Mouse (Mus musculus): ENCODE measurements at regions not wholly inside any gene's neighbourhood (a gene's known extent, or its start where the extent isn't known, plus 50 kb on each side); places are given as distances from the start of the nearest gene placed in this dataset.

- H3K9me3 ChIP-seq (replicated peaks; ENCODE audit: insufficient read depth, low read length), result no peaks in the 10 kb centered on the region
- DNase-seq (ENCODE audit: low read depth, low spot score), result no peak
- no peaks in the 10 kb centered on the region for H3K79me2 ChIP-seq (ENCODE audit: control insufficient read depth, insufficient read depth, low read length, poor library complexity)
- no peak for TF ChIP-seq CHD2 (IDR thresholded peaks at IDR 0.05; ENCODE audit: low read length)
- no peak for TF ChIP-seq TAL1 (IDR thresholded peaks at IDR 0.05; ENCODE audit: low read length)
- no peak for TF ChIP-seq TBP (IDR thresholded peaks at IDR 0.05; ENCODE audit: low read depth, low read length)
- no peak for TF ChIP-seq RCOR1 (IDR thresholded peaks at IDR 0.05; ENCODE audit: low read depth, low read length)
- no peak for TF ChIP-seq NRF1 (IDR thresholded peaks at IDR 0.05; ENCODE audit: insufficient read depth, low read depth, low read length, poor library complexity, severe bottlenecking)
- no peak for TF ChIP-seq POLR2AphosphoS2 (IDR thresholded peaks at IDR 0.05; ENCODE audit: low read length)
- no peak for TF ChIP-seq MAZ (IDR thresholded peaks at IDR 0.05; ENCODE audit: low read depth, low read length)
- no peaks in the 10 kb centered on the region for H3K36me3 ChIP-seq (ENCODE audit: control insufficient read depth in 1 of 2, insufficient read depth in 2 of 2, low read length in 2 of 2)
- H3K9ac ChIP-seq (ENCODE audit: control insufficient read depth, low read depth, low read length, poor library complexity, severe bottlenecking), result no peak overlapping the region
- H3K4me1 ChIP-seq (ENCODE audit: control insufficient read depth in 1 of 2, insufficient read depth in 2 of 2, low read length in 2 of 2), result no peaks in the 10 kb centered on the region
- no peaks in the 10 kb centered on the region for H3K27me3 ChIP-seq (ENCODE audit: control insufficient read depth in 1 of 2, insufficient read depth in 2 of 2, low read length in 2 of 2)
- H3K27ac ChIP-seq (ENCODE audit: control insufficient read depth, low read depth, low read length), result no peak overlapping the region
- no peak overlapping the region for H3K4me3 ChIP-seq (ENCODE audit: control insufficient read depth in 1 of 2, insufficient read depth in 1 of 2, low read depth in 2 of 2, low read length in 2 of 2)
These were observed 564.4 kb downstream of the Prkd1 start for GRCm38 (mm10) chr12:50084517-50084916.

DNA sequence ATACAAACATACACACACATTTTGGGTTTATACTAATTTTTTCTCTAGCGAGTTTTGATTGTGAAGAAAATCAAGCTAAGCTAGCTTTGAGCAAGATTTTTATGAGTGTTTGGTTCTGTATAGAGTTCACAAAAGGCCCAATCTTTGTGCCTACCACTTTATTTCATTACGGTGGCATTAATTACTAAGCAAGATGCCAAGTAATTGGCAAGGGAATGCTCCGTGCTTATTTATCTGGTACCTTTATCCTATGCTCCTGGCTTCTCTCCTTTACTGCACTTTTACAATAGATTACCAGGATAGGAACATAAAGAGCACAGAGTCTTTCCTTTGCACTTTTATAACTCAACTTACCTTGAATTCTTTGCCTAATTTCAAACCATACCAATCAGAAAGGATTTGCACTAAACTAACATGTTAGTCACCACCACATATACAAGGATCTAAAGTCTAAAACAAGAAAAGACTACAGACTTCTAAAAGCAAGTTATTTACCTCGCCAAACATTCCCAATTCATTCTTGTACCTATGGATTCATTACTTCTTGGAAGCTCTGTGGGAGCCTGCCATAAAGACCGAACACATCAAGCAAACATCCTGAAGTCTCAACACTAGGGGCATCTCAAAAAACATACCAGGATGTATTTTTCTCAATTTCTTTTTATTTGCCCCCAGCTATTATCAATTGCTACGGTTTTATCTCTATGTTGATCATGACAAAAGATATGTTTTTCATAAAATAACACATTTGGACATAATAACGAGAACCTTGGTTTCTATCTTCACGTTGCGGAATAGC lies 537.5 kb downstream of the Prkd1 start:
- TF ChIP-seq USF2 (IDR thresholded peaks at IDR 0.05; ENCODE audit: borderline replicate concordance in 1 of 2, insufficient read depth in 1 of 2, low read depth in 1 of 2, low read length in 2 of 2) (no peak), UBTF (IDR thresholded peaks at IDR 0.05; ENCODE audit: borderline replicate concordance, insufficient read depth, low read depth, low read length) (no peak), USF1 (IDR thresholded peaks at IDR 0.05; ENCODE audit: low read depth, low read length) (no peak), NRF1 (IDR thresholded peaks at IDR 0.05; ENCODE audit: insufficient read depth, low read depth, low read length, poor library complexity, severe bottlenecking) (no peak), TAL1 (IDR thresholded peaks at IDR 0.05; ENCODE audit: low read length) (no peak)
- H3K36me3 ChIP-seq (ENCODE audit: control insufficient read depth in 1 of 2, insufficient read depth in 2 of 2, low read length in 2 of 2), result no peaks in the 10 kb centered on the region
- H3K4me1 ChIP-seq (ENCODE audit: control insufficient read depth in 1 of 2, insufficient read depth in 2 of 2, low read length in 2 of 2), result no peaks in the 10 kb centered on the region
- no peak overlapping the region for H3K9ac ChIP-seq (ENCODE audit: control insufficient read depth, low read depth, low read length, poor library complexity, severe bottlenecking)
- H3K79me2 ChIP-seq (ENCODE audit: control insufficient read depth, insufficient read depth, low read length, poor library complexity), result no peaks in the 10 kb centered on the region
- no peak for DNase-seq (ENCODE audit: low read depth, low spot score)
- H3K27ac ChIP-seq (ENCODE audit: control insufficient read depth, low read depth, low read length), result no peak overlapping the region
- H3K9me3 ChIP-seq (replicated peaks; ENCODE audit: insufficient read depth, low read length), result no peaks in the 10 kb centered on the region
- H3K4me3 ChIP-seq (ENCODE audit: control insufficient read depth in 1 of 2, insufficient read depth in 1 of 2, low read depth in 2 of 2, low read length in 2 of 2), result no peak overlapping the region
- no peaks in the 10 kb centered on the region for H3K27me3 ChIP-seq (ENCODE audit: control insufficient read depth in 1 of 2, insufficient read depth in 2 of 2, low read length in 2 of 2)

- H3K4me3 ChIP-seq (ENCODE audit: control insufficient read depth in 1 of 2, insufficient read depth in 1 of 2, low read depth in 2 of 2, low read length in 2 of 2), result no peak overlapping the region
These were observed 536.8 kb downstream of the Prkd1 start for GRCm38 (mm10) chr12:50112081-50112491.

More at GRCm38 (mm10) chr12:50112081-50112491, 536.8 kb downstream of the Prkd1 start:
- H3K79me2 ChIP-seq (ENCODE audit: control insufficient read depth, insufficient read depth, low read length, poor library complexity), result no peaks in the 10 kb centered on the region
- no peak overlapping the region for H3K9ac ChIP-seq (ENCODE audit: control insufficient read depth, low read depth, low read length, poor library complexity, severe bottlenecking)
- no peaks in the 10 kb centered on the region for H3K9me3 ChIP-seq (replicated peaks; ENCODE audit: insufficient read depth, low read length)
- no peak for DNase-seq (ENCODE audit: low read depth, low spot score)
- TF ChIP-seq POLR2AphosphoS5 (IDR thresholded peaks at IDR 0.05; ENCODE audit: borderline replicate concordance, low read depth, low read length) (no peak), ZC3H11A (IDR thresholded peaks at IDR 0.05; ENCODE audit: low read depth, low read length) (no peak), POLR2AphosphoS2 (IDR thresholded peaks at IDR 0.05; ENCODE audit: low read length) (no peak), TBP (IDR thresholded peaks at IDR 0.05; ENCODE audit: low read depth, low read length) (no peak), GATA1 (IDR thresholded peaks at IDR 0.05; ENCODE audit: low read depth, low read length) (no peak), JUND (IDR thresholded peaks at IDR 0.05; ENCODE audit: low read depth, low read length) (no peak), CHD1 (IDR thresholded peaks at IDR 0.05; ENCODE audit: low read depth, low read length) (no peak), NRF1 (IDR thresholded peaks at IDR 0.05; ENCODE audit: insufficient read depth, low read depth, low read length, poor library complexity, severe bottlenecking) (no peak), UBTF (IDR thresholded peaks at IDR 0.05; ENCODE audit: borderline replicate concordance, insufficient read depth, low read depth, low read length) (no peak), ZMIZ1 (IDR thresholded peaks at IDR 0.05; ENCODE audit: low read depth, low read length) (no peak), MYB (IDR thresholded peaks at IDR 0.05; ENCODE audit: low read depth, low read length) (no peak), ZKSCAN1 (IDR thresholded peaks at IDR 0.05; ENCODE audit: low read depth, low read length) (no peak), SMC3 (IDR thresholded peaks at IDR 0.05; ENCODE audit: low read depth, low read length) (no peak), E2F4 (IDR thresholded peaks at IDR 0.05; ENCODE audit: borderline replicate concordance, low read depth, low read length) (no peak), ETS1 (IDR thresholded peaks at IDR 0.05; ENCODE audit: low read depth, low read length) (no peak), HCFC1 (IDR thresholded peaks at IDR 0.05; ENCODE audit: low read depth, low read length) (no peak)
- H3K4me1 ChIP-seq (ENCODE audit: control insufficient read depth in 1 of 2, insufficient read depth in 2 of 2, low read length in 2 of 2), result no peaks in the 10 kb centered on the region
- H3K36me3 ChIP-seq (ENCODE audit: control insufficient read depth in 1 of 2, insufficient read depth in 2 of 2, low read length in 2 of 2), result no peaks in the 10 kb centered on the region
- H3K27me3 ChIP-seq (ENCODE audit: control insufficient read depth in 1 of 2, insufficient read depth in 2 of 2, low read length in 2 of 2), result no peaks in the 10 kb centered on the region
- no peak overlapping the region for H3K27ac ChIP-seq (ENCODE audit: control insufficient read depth, low read depth, low read length)

Measured in MEL (cell line).